22 mouse cellular contexts compared by ENCODE assay signal in the genomic region with DNA sequence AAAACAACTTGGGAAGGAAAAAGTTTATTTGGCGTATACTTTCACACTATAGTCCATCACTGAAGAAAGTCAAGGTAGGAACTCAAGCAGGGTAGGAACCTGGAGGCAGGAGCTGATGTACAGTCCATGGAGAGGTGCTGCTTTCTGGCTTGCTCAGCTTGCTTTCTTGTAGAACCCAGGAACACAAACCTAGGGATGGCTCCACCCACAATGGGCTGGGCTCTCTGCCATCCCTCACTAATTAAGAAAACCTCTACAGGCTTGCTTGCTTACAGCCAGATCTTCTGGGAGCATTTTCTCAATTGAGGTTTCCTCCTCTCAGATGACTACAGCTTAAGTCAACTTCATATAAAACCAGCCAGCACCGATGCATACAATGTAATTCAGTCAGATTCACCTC.
DNase-seq lines count a peak whose midpoint lies in the region; ATAC-seq and TF ChIP-seq lines count a peak whose summit lies in the region.
"Had no signal": no experiment of that assay in that cellular context is flagged by ENCODE, and none has a peak within 500 bp of the region (broad histone marks: within the 10 kb centered on the region; RNA-seq: fewer than 3 reads in every experiment).

No protein-coding gene starts in this region.

- no peak for TF ChIP-seq CTCF in brain, embryonic 14.5 days (IDR thresholded peaks at IDR 0.05; ENCODE audit: borderline replicate concordance, extremely low read depth, insufficient read depth, insufficient read length)

- no peaks in the 10 kb centered on the region for H3K36me3 ChIP-seq in forebrain, embryonic 14.5 days (ENCODE audit: control insufficient read depth, insufficient read depth, low read length)
- no peaks in the 10 kb centered on the region for H3K36me3 ChIP-seq in forebrain, embryonic 15.5 days
- H3K36me3 ChIP-seq: embryonic facial prominence, embryonic 15.5 days; hindbrain, embryonic 12.5 days; hindbrain, embryonic 15.5 days had no signal

- no peak overlapping the region for H3K4me2 ChIP-seq in forebrain, embryonic 14.5 days (ENCODE audit: low read length)
- no peak overlapping the region for H3K4me2 ChIP-seq in forebrain, embryonic 15.5 days (replicated peaks)
- H3K4me2 ChIP-seq: embryonic facial prominence, embryonic 15.5 days; heart, embryonic 11.5 days; hindbrain, embryonic 12.5 days; hindbrain, embryonic 15.5 days had no signal

- WGBS in forebrain, embryonic 14.5 days, result 87% methylated on average over 2 of the region's 2 CpGs
- 91% methylated on average over 2 of the region's 2 CpGs for WGBS in forebrain, embryonic 15.5 days

- TF ChIP-seq POLR2A in brain, embryonic 14.5 days (IDR thresholded peaks at IDR 0.05; ENCODE audit: borderline replicate concordance, extremely low read depth, insufficient read depth, insufficient read length, poor library complexity, severe bottlenecking), result no peak

- no peak for ATAC-seq in forebrain, embryonic 14.5 days
- ATAC-seq in forebrain, embryonic 15.5 days (replicated peaks), result no peak
- ATAC-seq: forebrain, embryonic 16.5 days had no signal

- no peak overlapping the region for H3K4me3 ChIP-seq in forebrain, embryonic 14.5 days (ENCODE audit: low read depth, low read length)
- H3K4me3 ChIP-seq in forebrain, embryonic 15.5 days, result no peak overlapping the region
- H3K4me3 ChIP-seq: embryonic facial prominence, embryonic 15.5 days; hindbrain, embryonic 12.5 days; hindbrain, embryonic 15.5 days had no signal

- H3K4me1 ChIP-seq in forebrain, embryonic 14.5 days (ENCODE audit: control insufficient read depth, insufficient read depth, low read length), result no peaks in the 10 kb centered on the region; the same call in 1 of the 2 replicates
- 0 out of 2 replicates have a peak, but pooled peaks cover 5% of the 10 kb centered on the region for H3K4me1 ChIP-seq in forebrain, embryonic 15.5 days
- H3K4me1 ChIP-seq: embryonic facial prominence, embryonic 15.5 days; hindbrain, embryonic 15.5 days had no signal

- no peaks in the 10 kb centered on the region for H3K27me3 ChIP-seq in forebrain, embryonic 14.5 days (replicated peaks; ENCODE audit: control insufficient read depth, insufficient read depth, low read length)
- H3K27me3 ChIP-seq in forebrain, embryonic 15.5 days, result no peaks in the 10 kb centered on the region
- H3K27me3 ChIP-seq: embryonic facial prominence, embryonic 15.5 days; hindbrain, embryonic 12.5 days; hindbrain, embryonic 15.5 days had no signal

- peak; percentile 10 for DNase-seq in forebrain, embryonic 14.5 days (ENCODE audit: low spot score)
- peak; percentile 3 for DNase-seq in layer of hippocampus, adult 9-11 months
- no peak for DNase-seq in layer of hippocampus, postnatal 36 days
- DNase-seq in ES-CJ7 (ENCODE audit: low read depth, low spot score), result peak; percentile 63
- peak; percentile 54 for DNase-seq in brain, embryonic 14.5 days (ENCODE audit: low read depth)
- no peak for DNase-seq in heart, adult 18-20 months
- DNase-seq: adrenal gland, adult 2 months; adrenal gland, postnatal 14 days; B cell, adult 2 months; cerebellum, adult 11-12 months; cerebellum, adult 8-10 months; cerebellum, postnatal 10 days; cerebellum, postnatal 36 days; embryo, embryonic 11 days; gastrocnemius, postnatal 10 days; gastrocnemius, postnatal 36 days had no signal

- H3K9ac ChIP-seq in forebrain, embryonic 14.5 days (ENCODE audit: low read length), result no peak overlapping the region
- H3K9ac ChIP-seq in forebrain, embryonic 15.5 days (replicated peaks), result no peak overlapping the region
- H3K9ac ChIP-seq: embryonic facial prominence, embryonic 15.5 days; hindbrain, embryonic 12.5 days; hindbrain, embryonic 15.5 days had no signal

- no peaks in the 10 kb centered on the region for H3K9me3 ChIP-seq in forebrain, embryonic 14.5 days (replicated peaks; ENCODE audit: control insufficient read depth, low read length)
- H3K9me3 ChIP-seq in forebrain, embryonic 15.5 days, result no peaks in the 10 kb centered on the region
- H3K9me3 ChIP-seq: embryonic facial prominence, embryonic 15.5 days; hindbrain, embryonic 12.5 days; hindbrain, embryonic 15.5 days had no signal

- H3K27ac ChIP-seq in forebrain, embryonic 14.5 days (ENCODE audit: low read depth, low read length), result no peak overlapping the region
- no peak overlapping the region for H3K27ac ChIP-seq in forebrain, embryonic 15.5 days (replicated peaks)
- H3K27ac ChIP-seq: embryonic facial prominence, embryonic 15.5 days; hindbrain, embryonic 12.5 days; hindbrain, embryonic 15.5 days had no signal

Comparison
In these comparisons a context has a peak if more than half of its experiments do, and no peak if none do; other contexts are left out.
1. DNase-seq: peak in forebrain, embryonic 14.5 days (single experiment), layer of hippocampus, adult 9-11 months (single experiment), ES-CJ7 (single experiment) and brain, embryonic 14.5 days (single experiment); none in layer of hippocampus, postnatal 36 days (0 of 2) and heart, adult 18-20 months (0 of 2).